Comparison of ENCODE assay signal across 24 mouse cellular contexts in the genomic region with DNA sequence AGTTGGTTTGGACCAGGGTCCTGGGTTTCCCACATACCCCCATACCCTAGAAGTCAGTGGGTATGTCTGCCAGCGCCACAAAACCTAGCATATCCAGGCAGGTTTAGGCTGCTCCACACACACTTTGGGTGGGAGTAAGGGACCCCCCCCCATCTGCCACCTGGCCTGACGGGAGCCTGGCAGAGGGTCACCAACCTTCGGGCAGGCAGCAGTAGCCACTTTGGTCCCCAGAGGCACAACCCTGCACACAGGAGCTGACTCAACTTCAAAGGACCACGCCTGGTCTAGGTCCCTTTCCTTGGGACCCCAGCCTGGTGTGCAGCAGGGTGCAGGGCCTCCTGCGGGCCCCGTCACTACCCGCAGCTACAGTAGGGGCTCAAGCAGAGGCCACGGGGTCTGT. TPM values are rescaled to one million over a fixed set of nuclear protein-coding genes. Genes with fewer than 3 reads are reported as not detected.
A peak's percentile ranks its signal among the peaks of the same experiment; 100 is the strongest.
DNase-seq lines count a peak whose midpoint lies in the region; ATAC-seq lines count a peak whose summit lies in the region.
"Had no signal": no experiment of that assay in that cellular context is flagged by ENCODE, and none has a peak within 500 bp of the region (broad histone marks: within the 10 kb centered on the region; RNA-seq: fewer than 3 reads in every experiment).

No protein-coding gene starts in this region.

- peak overlapping the region; percentile 68 for H3K27ac ChIP-seq in lung, embryonic 16.5 days (ENCODE audit: low read length)
- H3K27ac ChIP-seq in intestine, embryonic 16.5 days (ENCODE audit: low read length) = peak overlapping the region; percentile 92
- H3K27ac ChIP-seq: forebrain, embryonic 13.5 days; heart, embryonic 15.5 days; hindbrain, postnatal 0 days; limb, embryonic 15.5 days; liver, embryonic 15.5 days; midbrain, embryonic 10.5 days had no signal

- no peak overlapping the region for H3K4me2 ChIP-seq in lung, embryonic 16.5 days (ENCODE audit: low read depth, low read length)
- H3K4me2 ChIP-seq in intestine, embryonic 16.5 days (ENCODE audit: low read depth, low read length) = peak overlapping the region; percentile 51
- H3K4me2 ChIP-seq: forebrain, embryonic 13.5 days; heart, embryonic 15.5 days; limb, embryonic 15.5 days; liver, embryonic 15.5 days had no signal

- no peaks in the 10 kb centered on the region for H3K36me3 ChIP-seq in lung, embryonic 16.5 days (ENCODE audit: control insufficient read depth, insufficient read depth, low read length)
- H3K36me3 ChIP-seq in intestine, embryonic 16.5 days (ENCODE audit: control insufficient read depth, insufficient read depth, low read length) = no peaks in the 10 kb centered on the region
- H3K36me3 ChIP-seq: liver, embryonic 15.5 days had no signal

- no peak overlapping the region for H3K4me3 ChIP-seq in lung, embryonic 16.5 days (ENCODE audit: low read length)
- H3K4me3 ChIP-seq in intestine, embryonic 16.5 days (ENCODE audit: low read length) = peak overlapping the region; percentile 46; the same call in 1 of the 2 replicates
- H3K4me3 ChIP-seq: erythroblast, embryonic 14.5 days; forebrain, embryonic 13.5 days; heart, embryonic 15.5 days; limb, embryonic 15.5 days; liver, embryonic 15.5 days; midbrain, embryonic 10.5 days had no signal

- H3K9ac ChIP-seq in lung, embryonic 16.5 days (ENCODE audit: low read length) = peak overlapping the region; percentile 28; the same call in 1 of the 2 replicates
- peak overlapping the region; percentile 57 for H3K9ac ChIP-seq in intestine, embryonic 16.5 days (ENCODE audit: low read depth, low read length)
- H3K9ac ChIP-seq: forebrain, embryonic 13.5 days; heart, embryonic 15.5 days; limb, embryonic 15.5 days; liver, embryonic 15.5 days had no signal

- peaks cover 6% of the 10 kb centered on the region; the same call in 1 of the 2 replicates for H3K4me1 ChIP-seq in lung, embryonic 16.5 days (replicated peaks; ENCODE audit: control insufficient read depth, insufficient read depth, low read length)
- peaks cover 31% of the 10 kb centered on the region for H3K4me1 ChIP-seq in intestine, embryonic 16.5 days (ENCODE audit: control insufficient read depth, insufficient read depth, low read length)

- DNase-seq in kidney, adult 9 months = peak; percentile 19
- DNase-seq in kidney, postnatal 25 days = no peak
- DNase-seq in lung, postnatal 10 days = no peak
- DNase-seq in adrenal gland, postnatal 25 days = no peak
- DNase-seq in retina, embryonic 14.5 days (ENCODE audit: low spot score) = no peak
- DNase-seq: cerebellum, adult 8-10 months; gastrocnemius, postnatal 14 days; heart, postnatal 4 days; right cerebral cortex, postnatal 4 days had no signal

- ATAC-seq in lung, embryonic 16.5 days (ENCODE audit: low read depth) = no peak
- no peak for ATAC-seq in intestine, embryonic 16.5 days
- ATAC-seq: forebrain, embryonic 13.5 days had no signal

- WGBS in lung, embryonic 16.5 days = 78% methylated on average over 8 of the region's 8 CpGs
- WGBS in intestine, embryonic 16.5 days = 63% methylated on average over 8 of the region's 8 CpGs

- H3K9me3 ChIP-seq in lung, embryonic 16.5 days (ENCODE audit: control insufficient read depth, low read length) = no peaks in the 10 kb centered on the region
- H3K9me3 ChIP-seq in intestine, embryonic 16.5 days (ENCODE audit: control insufficient read depth, low read length) = no peaks in the 10 kb centered on the region
- H3K9me3 ChIP-seq: forebrain, embryonic 13.5 days; heart, embryonic 15.5 days; limb, embryonic 15.5 days; liver, embryonic 15.5 days; midbrain, embryonic 10.5 days had no signal

- H3K27me3 ChIP-seq in lung, embryonic 16.5 days (ENCODE audit: control insufficient read depth, insufficient read depth, low read depth, low read length) = no peaks in the 10 kb centered on the region
- H3K27me3 ChIP-seq in intestine, embryonic 16.5 days (replicated peaks; ENCODE audit: control insufficient read depth, insufficient read depth, low read length) = no peaks in the 10 kb centered on the region
- H3K27me3 ChIP-seq: forebrain, embryonic 13.5 days; heart, embryonic 15.5 days; limb, embryonic 15.5 days; liver, embryonic 15.5 days had no signal

RNA-seq across cellular contexts. Expression of a gene that starts 0.5 kb away (rescaled TPM):
- polyA plus RNA-seq in lung, embryonic 16.5 days (2015; fragmentation: Nextera tagmentation; extraction: Ambion mirVana) = 10.6 and 13.5 TPM in 2 replicates
- polyA plus RNA-seq in intestine, embryonic 16.5 days (2015; fragmentation: Nextera tagmentation; extraction: Ambion mirVana) = 204 and 210 TPM in 2 replicates
- 0.64 and 1.00 TPM in 2 replicates for total RNA-seq in adrenal gland, postnatal 25 days (2021)
- total RNA-seq: common myeloid progenitor, adult 5-6 weeks; midbrain, postnatal 0 days had no signal
- polyA plus RNA-seq: C2C12; erythroblast, embryonic 14.5 days had no signal

RNA-seq across cellular contexts. Expression of a gene that starts 26.9 kb away (rescaled TPM):
- polyA plus RNA-seq in lung, embryonic 16.5 days (2015; fragmentation: Nextera tagmentation; extraction: Ambion mirVana) = 52.7 and 54.1 TPM in 2 replicates
- polyA plus RNA-seq in intestine, embryonic 16.5 days (2015; fragmentation: Nextera tagmentation; extraction: Ambion mirVana) = 44.1 and 44.8 TPM in 2 replicates
- 57.1 and 99.3 TPM in 2 replicates for total RNA-seq in adrenal gland, postnatal 25 days (2021)

RNA-seq across cellular contexts. Expression of a gene that starts 29.5 kb away (rescaled TPM):
- 0.57 and 2.1 TPM in 2 replicates for polyA plus RNA-seq in lung, embryonic 16.5 days (2015; fragmentation: Nextera tagmentation; extraction: Ambion mirVana)
- 0.07 and 0.11 TPM in 2 replicates for polyA plus RNA-seq in intestine, embryonic 16.5 days (2015; fragmentation: Nextera tagmentation; extraction: Ambion mirVana)
- total RNA-seq in adrenal gland, postnatal 25 days (2021) = not detected in 2 replicates
- total RNA-seq: adrenal gland, adult 18-20 months; gastrocnemius, postnatal 14 days; heart, adult 8-10 months; heart, postnatal 4 days; midbrain, postnatal 0 days had no signal
- polyA plus RNA-seq: C2C12; embryonic facial prominence, embryonic 11.5 days had no signal

RNA-seq across cellular contexts. Expression of a gene that starts 34.0 kb away (rescaled TPM):
- 344 and 371 TPM in 2 replicates for polyA plus RNA-seq in lung, embryonic 16.5 days (2015; fragmentation: Nextera tagmentation; extraction: Ambion mirVana)
- 295 and 302 TPM in 2 replicates for polyA plus RNA-seq in intestine, embryonic 16.5 days (2015; fragmentation: Nextera tagmentation; extraction: Ambion mirVana)
- 224 and 249 TPM in 2 replicates for total RNA-seq in adrenal gland, postnatal 25 days (2021)

RNA-seq across cellular contexts. Expression of a gene that starts 43.2 kb away (rescaled TPM):
- polyA plus RNA-seq in lung, embryonic 16.5 days (2015; fragmentation: Nextera tagmentation; extraction: Ambion mirVana) = 21.7 and 22.7 TPM in 2 replicates
- polyA plus RNA-seq in intestine, embryonic 16.5 days (2015; fragmentation: Nextera tagmentation; extraction: Ambion mirVana) = 15.1 and 16.6 TPM in 2 replicates
- 8.5 and 10.6 TPM in 2 replicates for total RNA-seq in adrenal gland, postnatal 25 days (2021)

Comparison
In these comparisons a context has a peak if more than half of its experiments do, and no peak if none do; other contexts are left out.
1. RNA of a gene that starts 0.5 kb away (polyA plus RNA-seq): 204 to 210 TPM in intestine, embryonic 16.5 days; 10.6 to 13.5 TPM in lung, embryonic 16.5 days; every median in the first group is over 10 times any median in the second.